Mouse (Mus musculus): ENCODE results near the gene Nanog. TPM values are rescaled to one million over a fixed set of nuclear protein-coding genes. Genes with fewer than 3 reads are reported as not detected.

The Nanog gene
- 0.11 TPM in 1 of 2 replicates, not detected in the other for polyA plus RNA-seq (2016; fragmentation: Nextera tagmentation; extraction: Ambion mirVana)

DNA sequence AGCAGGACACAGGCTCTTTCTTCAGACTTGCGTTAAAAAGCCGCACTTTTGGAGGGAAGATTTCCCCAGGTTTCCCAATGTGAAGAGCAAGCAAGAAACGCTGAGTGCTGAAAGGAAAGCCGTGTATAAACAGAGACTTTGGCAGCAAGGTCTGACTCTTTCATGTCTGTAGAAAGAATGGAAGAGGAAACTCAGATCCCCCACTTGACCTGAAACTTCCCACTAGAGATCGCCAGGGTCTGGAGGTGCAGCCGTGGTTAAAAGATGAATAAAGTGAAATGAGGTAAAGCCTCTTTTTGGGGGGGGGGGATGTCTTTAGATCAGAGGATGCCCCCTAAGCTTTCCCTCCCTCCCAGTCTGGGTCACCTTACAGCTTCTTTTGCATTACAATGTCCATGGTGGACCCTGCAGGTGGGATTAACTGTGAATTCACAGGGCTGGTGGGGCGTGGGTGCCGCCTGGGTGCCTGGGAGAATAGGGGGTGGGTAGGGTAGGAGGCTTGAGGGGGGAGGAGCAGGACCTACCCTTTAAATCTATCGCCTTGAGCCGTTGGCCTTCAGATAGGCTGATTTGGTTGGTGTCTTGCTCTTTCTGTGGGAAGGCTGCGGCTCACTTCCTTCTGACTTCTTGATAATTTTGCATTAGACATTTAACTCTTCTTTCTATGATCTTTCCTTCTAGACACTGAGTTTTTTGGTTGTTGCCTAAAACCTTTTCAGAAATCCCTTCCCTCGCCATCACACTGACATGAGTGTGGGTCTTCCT lies at the start of gene Nanog:
Nanog (plus strand) TSS at position 454 of the 765 bp plus-strand sequence.
- Histone ChIP-seq H3K4me3 (no peak within 1 kb of the TSS), H3K4me1 (peaks cover 7% of the 10 kb centered on the region), H3K36me3 (no peaks in the 10 kb centered on the region), H3K9me3 (replicated peaks) (no peaks in the 10 kb centered on the region), H3K27me3 (ENCODE audit: low read depth, poor library complexity, severe bottlenecking) (peaks cover 30% of the 10 kb centered on the region), H3K27ac (no peak within 1 kb of the TSS)
- 13% methylated on average over 12 of the region's 12 CpGs for WGBS
- no peak for DNase-seq (ENCODE audit: low spot score)

- H3K4me3 ChIP-seq: no peak overlapping the region
- H3K4me1 ChIP-seq: 0 out of 2 replicates have a peak, but pooled peaks cover under 1% of the 10 kb centered on the region
- WGBS: 88% methylated on average over 5 of the region's 5 CpGs
- H3K9me3 ChIP-seq (replicated peaks): no peaks in the 10 kb centered on the region
- H3K36me3 ChIP-seq: no peaks in the 10 kb centered on the region
- H3K27ac ChIP-seq: no peak overlapping the region
- DNase-seq (ENCODE audit: low spot score): no peak
- H3K27me3 ChIP-seq (ENCODE audit: low read depth, poor library complexity, severe bottlenecking): peaks cover 9% of the 10 kb centered on the region
These were observed 49.7 kb upstream of the Nanog start for GRCm38 (mm10) chr6:122657630-122658029.

DNA sequence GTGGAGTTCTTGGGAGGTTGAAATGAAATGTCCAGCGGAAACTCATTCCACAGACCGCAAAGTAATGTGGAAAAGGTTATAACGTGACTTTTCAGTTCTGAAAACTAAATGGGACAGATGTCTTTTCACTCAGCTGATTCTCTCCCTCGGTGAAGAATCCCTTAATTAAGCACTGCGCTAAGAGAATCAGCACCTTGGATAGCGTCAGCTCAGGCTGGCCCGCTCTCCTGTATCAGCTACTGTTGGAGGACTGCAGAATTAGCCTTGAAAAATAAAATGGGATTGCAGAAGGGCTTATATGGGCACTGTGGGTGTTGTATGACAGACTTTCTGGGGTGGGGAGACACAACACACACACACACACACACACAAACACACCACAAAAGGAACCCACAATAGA lies 47.7 kb upstream of the Nanog start:
- Histone ChIP-seq H3K9me3 (replicated peaks) (no peaks in the 10 kb centered on the region), H3K27me3 (ENCODE audit: low read depth, poor library complexity, severe bottlenecking) (peaks cover 28% of the 10 kb centered on the region), H3K4me1 (peaks cover 8% of the 10 kb centered on the region; the same call in 1 of the 2 replicates), H3K4me3 (no peak overlapping the region), H3K27ac (no peak overlapping the region), H3K36me3 (no peaks in the 10 kb centered on the region)
- DNase-seq (ENCODE audit: low spot score): peak; percentile 52
- WGBS: 15% methylated on average over 7 of the region's 7 CpGs

DNA sequence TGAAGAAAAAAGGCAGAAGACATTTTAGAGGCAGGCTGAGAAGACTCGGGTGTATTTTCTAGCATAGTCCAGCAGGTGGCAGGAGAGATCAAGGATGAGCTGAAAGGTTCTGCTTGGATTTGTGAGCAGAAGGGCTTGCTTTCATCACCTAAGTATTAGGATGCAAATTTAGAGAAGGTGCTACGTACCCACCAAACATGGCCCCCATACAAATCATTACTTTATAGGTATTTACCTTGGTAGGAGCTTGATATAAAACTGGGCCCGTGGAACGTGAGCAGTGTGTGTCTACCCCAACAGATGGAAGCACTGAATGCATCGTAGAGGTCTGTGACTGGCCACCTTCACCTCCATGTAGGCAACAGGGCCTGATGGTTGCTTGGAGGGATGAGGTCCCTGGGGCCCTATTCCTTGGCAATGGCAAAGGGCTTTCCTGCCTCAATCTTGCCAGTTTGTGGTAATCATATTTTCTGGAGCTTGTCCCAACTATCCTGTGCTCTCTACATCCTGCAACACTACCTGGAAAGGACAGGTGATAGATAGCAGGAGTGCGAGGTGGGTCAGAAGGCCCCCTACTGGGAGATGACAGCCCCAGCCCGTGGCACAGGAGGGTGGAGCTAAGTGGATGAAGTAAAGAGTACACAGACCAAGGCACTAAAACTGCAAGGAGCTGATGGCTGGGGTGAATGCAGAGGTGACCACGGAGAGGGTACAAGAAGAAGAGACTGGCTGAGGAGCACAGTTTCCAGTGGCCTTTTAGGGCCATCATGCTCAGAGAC lies 46.5 kb upstream of the Nanog start:
- H3K9me3 ChIP-seq (replicated peaks): no peaks in the 10 kb centered on the region
- H3K4me1 ChIP-seq: peaks cover 8% of the 10 kb centered on the region; the same call in 1 of the 2 replicates
- WGBS: 39% methylated on average over 8 of the region's 8 CpGs
- H3K36me3 ChIP-seq: no peaks in the 10 kb centered on the region
- H3K27me3 ChIP-seq (ENCODE audit: low read depth, poor library complexity, severe bottlenecking): peaks cover 31% of the 10 kb centered on the region
- peak; percentile 57 for DNase-seq (ENCODE audit: low spot score)
- H3K4me3 ChIP-seq: no peak overlapping the region
- H3K27ac ChIP-seq: no peak overlapping the region

DNA sequence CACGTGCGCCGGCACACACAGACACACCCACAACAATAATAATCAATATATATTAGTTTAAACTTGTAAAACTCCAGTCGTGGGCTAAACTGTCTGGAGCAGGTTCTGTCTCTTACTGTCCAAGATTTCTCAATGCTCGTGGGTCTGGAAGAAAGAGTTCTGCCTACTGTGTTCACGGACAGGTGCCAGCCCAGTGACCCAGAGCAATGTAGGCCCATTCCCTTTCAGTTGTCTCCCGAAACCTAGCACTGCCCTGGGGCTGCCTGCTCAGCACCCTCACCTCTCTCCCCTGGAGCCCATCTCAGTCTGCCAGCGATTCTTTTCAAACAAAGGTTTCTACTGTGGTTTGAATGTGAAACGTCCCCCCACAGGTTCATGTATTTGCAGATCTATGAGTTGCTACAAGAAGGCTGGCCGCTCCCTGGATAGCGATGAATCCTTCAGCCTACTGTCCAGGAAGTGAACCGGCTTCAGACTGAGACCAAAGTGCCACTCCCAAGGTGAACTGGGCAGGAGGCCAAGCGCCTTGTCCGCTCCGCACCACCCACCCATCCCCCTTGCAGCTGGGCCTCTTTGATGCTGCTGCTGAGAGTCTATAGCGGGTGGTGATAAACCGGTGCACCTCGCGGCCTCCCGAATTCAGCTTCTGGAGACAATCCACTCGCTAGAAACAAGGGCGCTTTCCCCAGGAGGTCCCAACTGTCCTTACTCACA lies 44.6 kb upstream of the Nanog start:
- H3K4me1 ChIP-seq: peaks cover 8% of the 10 kb centered on the region; the same call in 1 of the 2 replicates
- no peak for DNase-seq (ENCODE audit: low spot score)

GRCm38 (mm10) chr6:122663596-122664206 lies 43.6 kb upstream of the Nanog start:
- no peaks in the 10 kb centered on the region for H3K36me3 ChIP-seq
- H3K4me1 ChIP-seq: peaks cover 8% of the 10 kb centered on the region; the same call in 1 of the 2 replicates
- H3K27me3 ChIP-seq (ENCODE audit: low read depth, poor library complexity, severe bottlenecking): peaks cover 31% of the 10 kb centered on the region
- H3K4me3 ChIP-seq: no peak overlapping the region
- H3K27ac ChIP-seq: no peak overlapping the region
- no peak for DNase-seq (ENCODE audit: low spot score)
- WGBS: 46% methylated on average over 14 of the region's 14 CpGs
- no peaks in the 10 kb centered on the region for H3K9me3 ChIP-seq (replicated peaks)

More for the DNA sequence above, 44.6 kb upstream of the Nanog start:
- no peaks in the 10 kb centered on the region for H3K36me3 ChIP-seq
- WGBS: 33% methylated on average over 22 of the region's 22 CpGs
- no peak overlapping the region for H3K4me3 ChIP-seq
- no peaks in the 10 kb centered on the region for H3K9me3 ChIP-seq (replicated peaks)
- peaks cover 31% of the 10 kb centered on the region for H3K27me3 ChIP-seq (ENCODE audit: low read depth, poor library complexity, severe bottlenecking)
- H3K27ac ChIP-seq: no peak overlapping the region

- peaks cover 31% of the 10 kb centered on the region for H3K27me3 ChIP-seq (ENCODE audit: low read depth, poor library complexity, severe bottlenecking)
- no peak overlapping the region for H3K4me3 ChIP-seq
- no peak overlapping the region for H3K27ac ChIP-seq
- H3K4me1 ChIP-seq: peaks cover 14% of the 10 kb centered on the region
- H3K9me3 ChIP-seq (replicated peaks): no peaks in the 10 kb centered on the region
- 78% methylated on average over 7 of the region's 7 CpGs for WGBS
- DNase-seq (ENCODE audit: low spot score): no peak
- H3K36me3 ChIP-seq: no peaks in the 10 kb centered on the region
These were observed 41.4 kb upstream of the Nanog start for GRCm38 (mm10) chr6:122665866-122666265.

- no peak for DNase-seq (ENCODE audit: low spot score)
- no peak overlapping the region for H3K27ac ChIP-seq
These were observed 39.6 kb upstream of the Nanog start for GRCm38 (mm10) chr6:122667715-122668114.

GRCm38 (mm10) chr6:122668823-122669222 lies 38.5 kb upstream of the Nanog start:
- Histone ChIP-seq H3K27me3 (ENCODE audit: low read depth, poor library complexity, severe bottlenecking) (peaks cover 10% of the 10 kb centered on the region), H3K27ac (no peak overlapping the region), H3K36me3 (no peaks in the 10 kb centered on the region), H3K4me3 (no peak overlapping the region), H3K4me1 (peaks cover 7% of the 10 kb centered on the region), H3K9me3 (replicated peaks) (no peaks in the 10 kb centered on the region)
- WGBS: 77% methylated on average over 5 of the region's 5 CpGs
- DNase-seq (ENCODE audit: low spot score): no peak

More at GRCm38 (mm10) chr6:122667715-122668114, 39.6 kb upstream of the Nanog start:
- no peaks in the 10 kb centered on the region for H3K36me3 ChIP-seq
- H3K4me1 ChIP-seq: peaks cover 13% of the 10 kb centered on the region
- 82% methylated on average over 5 of the region's 5 CpGs for WGBS
- peaks cover 21% of the 10 kb centered on the region for H3K27me3 ChIP-seq (ENCODE audit: low read depth, poor library complexity, severe bottlenecking)
- no peaks in the 10 kb centered on the region for H3K9me3 ChIP-seq (replicated peaks)
- no peak overlapping the region for H3K4me3 ChIP-seq

DNA sequence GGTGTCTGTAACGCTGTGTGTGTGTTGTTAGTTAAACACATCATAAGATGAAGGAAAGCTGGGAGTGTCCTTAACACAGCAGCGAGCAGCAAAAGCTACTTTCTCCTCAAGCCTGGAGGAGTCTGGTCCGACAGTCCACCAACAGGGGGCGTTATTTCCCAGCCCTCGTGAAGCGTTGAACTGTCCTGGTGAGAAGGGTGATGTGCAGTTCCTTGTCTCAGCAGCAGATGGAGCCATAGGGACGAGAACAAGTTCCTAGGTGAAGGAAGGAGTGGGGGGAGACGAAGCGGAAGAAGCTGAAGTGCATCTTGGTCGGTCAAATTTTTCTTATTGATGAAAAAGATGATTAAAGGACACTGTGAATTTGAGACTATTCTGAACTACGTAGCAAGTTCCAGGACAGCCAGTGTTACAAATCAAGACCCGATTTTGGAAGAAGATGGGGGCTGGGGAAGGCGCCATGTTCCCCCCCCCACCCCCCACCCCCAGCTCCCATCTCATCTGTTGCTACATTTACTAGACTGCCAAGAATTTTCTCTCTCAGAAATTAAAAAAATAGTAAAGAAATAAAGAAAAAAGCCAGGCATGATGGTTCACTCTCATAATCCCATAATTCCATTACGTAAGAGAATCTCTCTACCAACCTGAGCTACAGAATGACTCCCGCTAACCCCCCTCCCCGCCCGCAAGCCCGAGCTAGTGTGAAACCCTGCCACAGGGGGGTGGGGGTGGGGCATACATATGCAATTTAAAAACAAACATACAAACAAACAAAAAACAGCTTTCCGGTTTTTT lies 37.7 kb upstream of the Nanog start:
- DNase-seq (ENCODE audit: low spot score): peak; percentile 95
- WGBS: 8% methylated on average over 19 of the region's 19 CpGs
- H3K9me3 ChIP-seq (replicated peaks): no peaks in the 10 kb centered on the region
- H3K27ac ChIP-seq: peak overlapping the region; percentile 71
- H3K36me3 ChIP-seq: no peaks in the 10 kb centered on the region
- peaks cover 7% of the 10 kb centered on the region for H3K4me1 ChIP-seq
- H3K27me3 ChIP-seq (ENCODE audit: low read depth, poor library complexity, severe bottlenecking): 0 out of 2 replicates have a peak, but pooled peaks cover 3% of the 10 kb centered on the region
- H3K4me3 ChIP-seq: peak overlapping the region; percentile 54

GRCm38 (mm10) chr6:122670201-122670551 lies 37.1 kb upstream of the Nanog start:
- Histone ChIP-seq H3K4me3 (peak overlapping the region; percentile 54), H3K9me3 (replicated peaks) (no peaks in the 10 kb centered on the region), H3K27me3 (ENCODE audit: low read depth, poor library complexity, severe bottlenecking) (no peaks in the 10 kb centered on the region), H3K36me3 (no peaks in the 10 kb centered on the region), H3K4me1 (peaks cover 7% of the 10 kb centered on the region), H3K27ac (peak overlapping the region; percentile 71)
- peak; percentile 37 for DNase-seq (ENCODE audit: low spot score)
- 30% methylated on average over 10 of the region's 10 CpGs for WGBS

- Histone ChIP-seq H3K27me3 (ENCODE audit: low read depth, poor library complexity, severe bottlenecking) (no peaks in the 10 kb centered on the region), H3K9me3 (replicated peaks) (no peaks in the 10 kb centered on the region), H3K4me3 (no peak overlapping the region), H3K36me3 (no peaks in the 10 kb centered on the region), H3K27ac (no peak overlapping the region), H3K4me1 (peaks cover 7% of the 10 kb centered on the region)
- DNase-seq (ENCODE audit: low spot score): no peak
- 91% methylated on average over 4 of the region's 4 CpGs for WGBS
These were observed 36.4 kb upstream of the Nanog start for GRCm38 (mm10) chr6:122670841-122671240.

All from limb, embryonic 10.5 days (tissue).